Mouse (Mus musculus): ENCODE measurements around the gene Nck2. TPM values are rescaled to one million over a fixed set of nuclear protein-coding genes. Genes with fewer than 3 reads are reported as not detected.

Gene Nck2
- polyA plus RNA-seq, 1 experiment from 2014 or later = 32.3 TPM

DNA sequence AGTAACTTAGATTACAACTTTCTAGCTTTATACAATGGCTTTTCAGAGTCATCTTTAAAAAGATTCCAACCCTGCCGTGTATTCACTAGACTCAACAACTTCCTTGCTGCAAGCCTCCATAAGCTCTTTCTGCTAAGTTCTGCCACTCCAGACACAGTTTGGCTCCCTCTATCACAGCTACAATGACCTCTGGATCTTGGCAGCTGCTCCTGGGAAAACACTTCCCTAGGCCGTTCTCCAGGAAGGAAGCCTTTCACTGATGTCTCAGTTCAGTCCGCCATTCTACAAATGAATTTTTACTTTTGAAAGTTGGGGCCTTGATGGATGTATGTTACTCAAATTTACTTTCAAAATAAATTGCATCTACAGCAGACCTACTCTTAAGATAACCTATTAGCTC, 133.0 kb downstream of the Nck2 start:
- WGBS = 88% methylated on average over 3 of the region's 3 CpGs
- H3K27ac ChIP-seq (ENCODE audit: low read length) = no peak overlapping the region

DNA sequence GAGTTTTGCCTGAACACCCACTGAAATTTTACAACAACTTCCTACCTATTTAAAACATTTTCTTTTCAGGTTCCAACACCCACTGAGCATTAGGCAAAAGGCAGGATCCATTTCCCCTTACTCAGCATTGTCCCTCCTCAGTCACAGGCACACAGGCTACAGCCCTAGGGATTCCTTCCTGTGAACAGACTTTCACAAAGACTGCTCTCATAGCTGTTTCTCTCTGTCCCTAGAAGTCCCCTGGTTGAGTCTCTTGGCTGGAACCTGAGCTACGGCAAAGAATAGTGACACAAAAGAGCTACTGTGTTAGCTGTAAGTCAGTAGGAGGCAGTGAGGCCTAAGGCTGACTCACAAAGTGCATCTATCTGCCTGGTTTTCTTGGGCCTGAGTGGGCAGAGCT, 139.2 kb downstream of the Nck2 start:
- H3K9me3 ChIP-seq (replicated peaks; ENCODE audit: control insufficient read depth, low read length, poor library complexity, severe bottlenecking) = no peaks in the 10 kb centered on the region
- ATAC-seq = no peak

More for the DNA sequence above, 133.0 kb downstream of the Nck2 start:
- Histone ChIP-seq H3K4me1 (ENCODE audit: control insufficient read depth, insufficient read depth, low read length) (no peaks in the 10 kb centered on the region), H3K36me3 (ENCODE audit: control insufficient read depth, insufficient read depth, low read length) (no peaks in the 10 kb centered on the region), H3K4me3 (ENCODE audit: low read depth, low read length) (no peak overlapping the region), H3K27me3 (ENCODE audit: control insufficient read depth, insufficient read depth, low read depth, low read length) (no peaks in the 10 kb centered on the region), H3K4me2 (ENCODE audit: low read length) (no peak overlapping the region), H3K9me3 (replicated peaks; ENCODE audit: control insufficient read depth, low read length, poor library complexity, severe bottlenecking) (no peaks in the 10 kb centered on the region), H3K9ac (ENCODE audit: low read depth, low read length) (no peak overlapping the region)
- no peak for ATAC-seq

DNA sequence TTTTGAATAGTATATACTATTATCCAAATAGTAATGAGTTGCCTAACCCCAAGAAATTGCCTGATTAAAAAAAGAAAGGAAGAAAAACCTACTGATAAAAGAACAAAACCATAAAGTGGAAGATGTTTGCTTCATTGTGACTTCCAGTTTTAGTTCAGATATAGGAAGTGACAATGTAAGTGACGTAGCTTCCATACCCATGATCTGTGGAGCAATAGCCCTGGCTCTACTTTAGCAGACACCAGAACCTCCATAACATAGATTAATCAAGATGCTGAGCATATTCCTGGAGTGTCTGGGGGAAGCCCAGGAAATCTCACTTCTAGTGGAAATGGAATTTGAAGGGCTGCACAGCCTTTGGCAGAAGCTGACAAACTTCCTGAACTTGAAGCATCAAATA, 144.6 kb downstream of the Nck2 start:
- Histone ChIP-seq H3K9ac (ENCODE audit: low read depth, low read length) (no peak overlapping the region), H3K27ac (ENCODE audit: low read length) (no peak overlapping the region), H3K4me3 (ENCODE audit: low read depth, low read length) (no peak overlapping the region), H3K27me3 (ENCODE audit: control insufficient read depth, insufficient read depth, low read depth, low read length) (no peaks in the 10 kb centered on the region), H3K4me2 (ENCODE audit: low read length) (no peak overlapping the region), H3K9me3 (replicated peaks; ENCODE audit: control insufficient read depth, low read length, poor library complexity, severe bottlenecking) (no peaks in the 10 kb centered on the region), H3K4me1 (ENCODE audit: control insufficient read depth, insufficient read depth, low read length) (no peaks in the 10 kb centered on the region), H3K36me3 (ENCODE audit: control insufficient read depth, insufficient read depth, low read length) (no peaks in the 10 kb centered on the region)
- WGBS = 90% methylated on average over 1 of the region's 1 CpGs
- no peak for ATAC-seq

More for the DNA sequence above, 139.2 kb downstream of the Nck2 start:
- Histone ChIP-seq H3K4me1 (ENCODE audit: control insufficient read depth, insufficient read depth, low read length) (no peaks in the 10 kb centered on the region), H3K4me3 (ENCODE audit: low read depth, low read length) (no peak overlapping the region), H3K9ac (ENCODE audit: low read depth, low read length) (no peak overlapping the region), H3K27ac (ENCODE audit: low read length) (no peak overlapping the region), H3K4me2 (ENCODE audit: low read length) (no peak overlapping the region), H3K27me3 (ENCODE audit: control insufficient read depth, insufficient read depth, low read depth, low read length) (no peaks in the 10 kb centered on the region), H3K36me3 (ENCODE audit: control insufficient read depth, insufficient read depth, low read length) (no peaks in the 10 kb centered on the region)
- WGBS = 71% methylated on average over 1 of the region's 1 CpGs

DNA sequence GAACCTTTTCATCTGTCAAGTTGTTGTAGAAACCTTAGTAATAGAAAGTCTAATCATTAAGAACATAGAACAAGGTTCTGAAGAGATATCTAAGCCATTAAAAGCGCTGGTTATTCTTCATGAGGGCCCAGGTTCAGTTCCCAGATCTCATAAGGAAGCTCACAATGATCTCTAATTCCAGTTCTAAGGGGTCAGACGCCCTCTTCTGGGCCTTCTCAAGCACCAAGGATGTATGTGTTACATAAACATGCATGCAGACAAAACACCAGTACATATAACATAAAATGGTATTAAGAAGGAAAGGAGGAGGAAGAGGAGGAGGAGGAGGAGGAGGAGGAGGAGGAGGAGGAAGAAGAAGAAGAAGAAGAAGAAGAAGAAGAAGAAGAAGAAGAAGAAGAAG, 145.5 kb downstream of the Nck2 start:
- no peak for ATAC-seq
- Histone ChIP-seq H3K9ac (ENCODE audit: low read depth, low read length) (no peak overlapping the region), H3K36me3 (ENCODE audit: control insufficient read depth, insufficient read depth, low read length) (no peaks in the 10 kb centered on the region), H3K4me1 (ENCODE audit: control insufficient read depth, insufficient read depth, low read length) (no peaks in the 10 kb centered on the region), H3K9me3 (replicated peaks; ENCODE audit: control insufficient read depth, low read length, poor library complexity, severe bottlenecking) (no peaks in the 10 kb centered on the region), H3K4me3 (ENCODE audit: low read depth, low read length) (no peak overlapping the region), H3K4me2 (ENCODE audit: low read length) (no peak overlapping the region), H3K27me3 (ENCODE audit: control insufficient read depth, insufficient read depth, low read depth, low read length) (no peaks in the 10 kb centered on the region), H3K27ac (ENCODE audit: low read length) (no peak overlapping the region)
- WGBS = 59% methylated on average over 2 of the region's 2 CpGs

DNA sequence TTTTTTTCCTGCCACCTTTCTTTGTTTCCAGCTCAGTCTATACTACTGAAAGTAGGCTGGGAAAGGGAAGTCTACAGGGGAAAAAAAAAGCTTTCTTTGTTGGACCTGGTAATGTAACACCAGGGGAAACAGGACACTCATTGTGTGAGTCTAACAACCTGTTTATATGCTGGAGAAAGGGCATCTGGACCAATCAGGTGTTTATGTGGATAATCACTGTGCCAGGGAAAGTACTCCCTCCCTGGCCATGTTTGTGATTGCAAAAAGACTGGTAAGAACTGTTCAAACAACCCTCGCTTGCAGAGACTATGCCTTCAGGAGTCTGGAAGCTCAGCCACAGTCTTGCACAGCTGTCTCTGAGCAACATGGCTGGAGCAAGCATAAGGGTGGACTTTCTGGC, 146.3 kb downstream of the Nck2 start:
- 50% methylated on average over 1 of the region's 1 CpGs for WGBS
- no peak for ATAC-seq
- no peak overlapping the region for H3K4me3 ChIP-seq (ENCODE audit: low read depth, low read length)

DNA sequence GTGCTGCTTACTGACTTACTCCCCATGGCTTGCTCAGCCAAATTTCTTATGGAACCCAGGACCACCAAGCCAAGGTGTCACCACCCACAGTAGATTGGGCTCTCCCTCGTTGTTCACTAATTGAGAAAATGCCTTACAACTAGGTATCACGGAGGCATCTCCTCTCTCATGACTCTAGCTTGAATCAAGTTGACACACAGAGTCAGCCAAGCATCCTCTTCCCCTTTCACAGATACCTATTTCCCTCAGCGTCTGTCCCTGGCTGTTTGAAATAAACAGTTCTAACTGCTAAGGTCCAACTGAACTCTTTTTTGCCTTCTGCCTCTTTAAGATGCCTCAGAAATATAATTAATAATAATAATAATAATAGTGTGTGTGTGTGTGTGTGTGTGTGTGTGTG, 148.7 kb downstream of the Nck2 start:
- peaks cover 3% of the 10 kb centered on the region for H3K4me1 ChIP-seq (ENCODE audit: control insufficient read depth, insufficient read depth, low read length)
- H3K4me2 ChIP-seq (ENCODE audit: low read length) = no peak overlapping the region
- no peaks in the 10 kb centered on the region for H3K27me3 ChIP-seq (ENCODE audit: control insufficient read depth, insufficient read depth, low read depth, low read length)
- no peak for ATAC-seq
- no peak overlapping the region for H3K9ac ChIP-seq (ENCODE audit: low read depth, low read length)
- H3K36me3 ChIP-seq (ENCODE audit: control insufficient read depth, insufficient read depth, low read length) = no peaks in the 10 kb centered on the region
- H3K27ac ChIP-seq (ENCODE audit: low read length) = no peak overlapping the region
- no peak overlapping the region for H3K4me3 ChIP-seq (ENCODE audit: low read depth, low read length)
- no peaks in the 10 kb centered on the region for H3K9me3 ChIP-seq (replicated peaks; ENCODE audit: control insufficient read depth, low read length, poor library complexity, severe bottlenecking)
- 86% methylated on average over 3 of the region's 3 CpGs for WGBS

More for the DNA sequence above, 146.3 kb downstream of the Nck2 start:
- H3K27ac ChIP-seq (ENCODE audit: low read length) = no peak overlapping the region
- H3K4me2 ChIP-seq (ENCODE audit: low read length) = no peak overlapping the region
- no peaks in the 10 kb centered on the region for H3K36me3 ChIP-seq (ENCODE audit: control insufficient read depth, insufficient read depth, low read length)
- no peaks in the 10 kb centered on the region for H3K9me3 ChIP-seq (replicated peaks; ENCODE audit: control insufficient read depth, low read length, poor library complexity, severe bottlenecking)
- no peaks in the 10 kb centered on the region for H3K27me3 ChIP-seq (ENCODE audit: control insufficient read depth, insufficient read depth, low read depth, low read length)
- H3K9ac ChIP-seq (ENCODE audit: low read depth, low read length) = no peak overlapping the region
- peaks cover 3% of the 10 kb centered on the region for H3K4me1 ChIP-seq (ENCODE audit: control insufficient read depth, insufficient read depth, low read length)

DNA sequence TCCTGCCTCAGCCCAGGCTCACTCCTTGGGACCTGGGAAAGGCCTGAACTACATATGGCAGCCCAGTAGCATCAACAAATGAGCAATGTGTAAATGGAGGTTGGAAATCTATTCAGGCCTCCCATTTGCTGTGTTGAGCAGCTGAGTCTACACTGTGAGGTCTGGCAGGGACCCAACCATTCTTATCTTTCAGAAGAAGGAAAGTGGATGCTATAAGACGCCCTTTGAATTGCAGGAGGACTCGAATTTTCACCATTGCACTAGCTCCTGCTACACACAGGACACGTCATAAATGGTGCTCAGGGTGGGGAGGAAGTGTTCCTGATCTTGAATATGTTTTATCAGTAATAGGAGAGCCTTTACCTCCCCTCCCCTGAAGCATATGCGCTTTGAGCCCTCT, 150.4 kb downstream of the Nck2 start:
- peaks cover 3% of the 10 kb centered on the region for H3K4me1 ChIP-seq (ENCODE audit: control insufficient read depth, insufficient read depth, low read length)
- WGBS = 74% methylated on average over 4 of the region's 4 CpGs
- no peak overlapping the region for H3K9ac ChIP-seq (ENCODE audit: low read depth, low read length)
- H3K4me2 ChIP-seq (ENCODE audit: low read length) = no peak overlapping the region
- no peaks in the 10 kb centered on the region for H3K36me3 ChIP-seq (ENCODE audit: control insufficient read depth, insufficient read depth, low read length)
- H3K4me3 ChIP-seq (ENCODE audit: low read depth, low read length) = no peak overlapping the region
- H3K9me3 ChIP-seq (replicated peaks; ENCODE audit: control insufficient read depth, low read length, poor library complexity, severe bottlenecking) = no peaks in the 10 kb centered on the region
- no peaks in the 10 kb centered on the region for H3K27me3 ChIP-seq (ENCODE audit: control insufficient read depth, insufficient read depth, low read depth, low read length)
- no peak for ATAC-seq
- H3K27ac ChIP-seq (ENCODE audit: low read length) = no peak overlapping the region

DNA sequence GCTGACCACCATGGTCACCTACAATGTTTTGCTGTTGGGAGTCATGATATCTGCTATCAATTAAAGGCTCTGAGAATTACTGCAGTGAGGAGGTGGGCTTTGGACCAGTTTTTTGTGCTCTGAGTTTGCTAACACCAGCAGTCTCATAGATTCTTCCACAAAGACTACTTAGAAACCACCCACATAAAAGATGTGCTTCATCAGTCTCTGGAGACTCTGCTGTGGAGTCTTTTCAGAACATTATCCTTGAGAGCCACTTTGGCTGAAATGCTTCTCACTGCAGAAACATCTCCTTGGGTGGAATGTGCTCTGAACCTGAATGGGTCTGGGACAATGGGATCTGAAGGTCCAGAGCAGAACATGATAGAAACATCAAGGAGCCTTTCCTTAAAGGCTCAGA, 153.4 kb downstream of the Nck2 start:
- Histone ChIP-seq H3K27ac (ENCODE audit: low read length) (no peak overlapping the region), H3K4me1 (ENCODE audit: control insufficient read depth, insufficient read depth, low read length) (peaks cover 3% of the 10 kb centered on the region), H3K9ac (ENCODE audit: low read depth, low read length) (no peak overlapping the region), H3K27me3 (ENCODE audit: control insufficient read depth, insufficient read depth, low read depth, low read length) (no peaks in the 10 kb centered on the region), H3K4me3 (ENCODE audit: low read depth, low read length) (no peak overlapping the region), H3K4me2 (ENCODE audit: low read length) (no peak overlapping the region), H3K9me3 (replicated peaks; ENCODE audit: control insufficient read depth, low read length, poor library complexity, severe bottlenecking) (peaks cover 3% of the 10 kb centered on the region; the same call in 1 of the 2 replicates), H3K36me3 (ENCODE audit: control insufficient read depth, insufficient read depth, low read length) (no peaks in the 10 kb centered on the region)
- no peak for ATAC-seq

DNA sequence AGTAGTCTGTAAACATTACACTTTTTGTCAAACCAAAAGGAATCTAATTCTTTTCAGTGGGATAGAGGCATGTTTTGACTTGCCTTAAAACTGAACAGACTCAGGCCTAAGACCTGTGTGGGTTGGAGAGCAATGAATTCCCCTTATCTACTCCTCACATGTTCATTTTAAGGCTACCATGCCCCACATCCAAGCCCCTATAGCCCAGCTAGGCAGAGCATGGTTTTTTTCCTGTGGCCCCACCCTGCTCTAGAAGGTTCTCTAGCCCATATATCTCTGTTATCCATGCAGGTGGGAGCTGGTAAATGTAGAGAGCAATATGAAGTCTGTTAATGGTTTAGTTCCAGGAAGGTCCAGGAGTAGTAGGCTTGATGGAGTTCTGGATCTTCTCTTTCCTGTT, 155.1 kb downstream of the Nck2 start:
- Histone ChIP-seq H3K4me3 (ENCODE audit: low read depth, low read length) (no peak overlapping the region), H3K9me3 (replicated peaks; ENCODE audit: control insufficient read depth, low read length, poor library complexity, severe bottlenecking) (peaks cover 3% of the 10 kb centered on the region; the same call in 1 of the 2 replicates), H3K36me3 (ENCODE audit: control insufficient read depth, insufficient read depth, low read length) (no peaks in the 10 kb centered on the region), H3K4me1 (ENCODE audit: control insufficient read depth, insufficient read depth, low read length) (peaks cover 3% of the 10 kb centered on the region), H3K4me2 (ENCODE audit: low read length) (no peak overlapping the region), H3K27ac (ENCODE audit: low read length) (no peak overlapping the region), H3K9ac (ENCODE audit: low read depth, low read length) (no peak overlapping the region), H3K27me3 (ENCODE audit: control insufficient read depth, insufficient read depth, low read depth, low read length) (no peaks in the 10 kb centered on the region)
- no peak for ATAC-seq

DNA sequence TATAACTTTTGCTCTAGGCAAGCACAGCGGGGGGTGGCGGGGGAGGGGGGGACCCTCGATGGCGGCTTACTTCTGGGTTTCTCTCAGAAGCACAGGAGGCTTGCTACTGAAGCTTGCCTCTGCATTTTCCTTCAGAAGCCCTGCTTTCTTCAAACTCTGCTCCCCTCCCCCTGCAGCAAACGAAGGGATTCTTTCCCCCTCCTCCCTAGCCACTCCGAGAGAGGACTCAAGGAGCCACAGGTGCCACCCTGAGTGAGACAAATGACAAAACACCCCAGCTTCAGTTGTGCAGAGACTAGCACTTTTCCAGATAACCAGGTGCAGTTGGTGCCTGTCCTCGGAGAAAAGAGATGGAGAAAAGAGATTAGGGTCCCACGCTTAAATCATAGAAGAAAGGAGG, 156.7 kb downstream of the Nck2 start:
- Histone ChIP-seq H3K27ac (ENCODE audit: low read length) (no peak overlapping the region), H3K9ac (ENCODE audit: low read depth, low read length) (no peak overlapping the region), H3K4me3 (ENCODE audit: low read depth, low read length) (no peak overlapping the region), H3K4me1 (ENCODE audit: control insufficient read depth, insufficient read depth, low read length) (no peaks in the 10 kb centered on the region), H3K36me3 (ENCODE audit: control insufficient read depth, insufficient read depth, low read length) (no peaks in the 10 kb centered on the region), H3K4me2 (ENCODE audit: low read length) (no peak overlapping the region), H3K9me3 (replicated peaks; ENCODE audit: control insufficient read depth, low read length, poor library complexity, severe bottlenecking) (peaks cover 3% of the 10 kb centered on the region; the same call in 1 of the 2 replicates), H3K27me3 (ENCODE audit: control insufficient read depth, insufficient read depth, low read depth, low read length) (no peaks in the 10 kb centered on the region)
- ATAC-seq = no peak
- WGBS = 50% methylated on average over 8 of the region's 8 CpGs
